Mouse (Mus musculus): ENCODE results near the gene Olfr368. TPM values are rescaled to one million over a fixed set of nuclear protein-coding genes. Genes with fewer than 3 reads are reported as not detected.
A peak's percentile ranks its signal among the peaks of the same experiment; 100 is the strongest.

Gene Olfr368
- not detected in 2 replicates for polyA plus RNA-seq (2012; rRNA removed)

- no peak for DNase-seq (ENCODE audit: low spot score)
These were observed at the start of gene Olfr368 for GRCm38 (mm10) chr2:37326215-37326614. Olfr368 (plus strand) TSS chr2:37326515.

DNA sequence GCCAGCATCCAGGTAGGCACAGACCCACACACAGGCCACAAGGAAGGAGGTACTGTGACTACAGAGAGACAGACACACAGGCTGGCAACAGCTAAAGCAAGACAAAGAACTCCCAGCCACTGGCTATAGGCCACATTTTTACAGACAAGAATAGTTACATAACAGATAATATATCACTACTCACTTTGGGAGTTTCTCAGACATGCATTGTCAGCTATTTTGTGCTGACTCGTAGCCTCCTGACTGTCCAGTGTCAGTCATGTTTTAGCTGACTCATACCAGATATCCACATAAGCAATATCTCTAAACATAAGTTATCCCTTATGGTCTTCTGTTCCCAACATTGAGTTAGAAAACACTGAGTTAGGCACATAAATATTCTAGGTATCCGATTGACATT lies 7.0 kb downstream of the Olfr368 start:
- DNase-seq (ENCODE audit: low spot score) = no peak

GRCm38 (mm10) chr2:37338497-37339187 lies 12.3 kb downstream of the Olfr368 start:
- no peak for DNase-seq (ENCODE audit: low spot score)

- no peak for DNase-seq (ENCODE audit: low spot score)
These were observed 25.4 kb downstream of the Olfr368 start for GRCm38 (mm10) chr2:37351671-37352070.

GRCm38 (mm10) chr2:37355571-37355970 lies 29.3 kb downstream of the Olfr368 start:
- DNase-seq (ENCODE audit: low spot score) = no peak

GRCm38 (mm10) chr2:37358633-37359540 lies 32.6 kb downstream of the Olfr368 start, which contains the start of gene Pdcl:
Pdcl (minus strand) TSS chr2:37359332.
- peak; percentile 75 for DNase-seq (ENCODE audit: low spot score)

GRCm38 (mm10) chr2:37359908-37360307 lies 33.6 kb downstream of the Olfr368 start:
- DNase-seq (ENCODE audit: low spot score) = no peak

DNA sequence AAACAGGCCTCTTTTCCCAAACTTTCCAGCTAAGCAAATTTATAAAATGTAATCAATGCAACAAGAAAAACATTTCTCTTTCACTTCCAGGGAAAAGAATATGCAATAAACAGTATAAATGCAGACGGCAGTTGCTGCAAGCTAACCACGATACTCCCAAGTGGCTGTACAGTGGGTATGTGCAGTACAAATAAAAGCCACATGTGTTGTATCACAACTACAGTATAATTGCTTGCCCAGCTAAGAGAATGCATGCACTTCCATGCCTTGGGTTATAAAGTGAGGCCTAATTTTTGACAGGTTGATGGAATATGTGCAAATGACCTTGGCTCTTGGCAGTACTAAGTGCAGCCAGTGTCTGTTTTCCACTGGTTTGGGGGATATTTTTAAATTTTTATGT lies 44.3 kb downstream of the Olfr368 start:
- no peak for DNase-seq (ENCODE audit: low spot score)

- DNase-seq (ENCODE audit: low spot score) = no peak
These were observed 49.7 kb downstream of the Olfr368 start for GRCm38 (mm10) chr2:37376018-37376417.

GRCm38 (mm10) chr2:37380189-37380588 lies 53.9 kb downstream of the Olfr368 start:
- no peak for DNase-seq (ENCODE audit: low spot score)

Other genes with a start within 250 kb of the Olfr368 start
- not detected in 2 replicates for gene Olfr361, start 237.2 kb upstream of the Olfr368 start, polyA plus RNA-seq (2012; rRNA removed)
- gene Olfr362, start 208.6 kb upstream of the Olfr368 start, polyA plus RNA-seq (2012; rRNA removed) = not detected in 2 replicates
- not detected in 2 replicates for gene Olfr364-ps1, start 187.2 kb upstream of the Olfr368 start, polyA plus RNA-seq (2012; rRNA removed)
- not detected in 2 replicates for gene Olfr365, start 138.3 kb upstream of the Olfr368 start, polyA plus RNA-seq (2012; rRNA removed)
- gene Olfr366, start 114.9 kb upstream of the Olfr368 start, polyA plus RNA-seq (2012; rRNA removed) = not detected in 2 replicates
- gene Pdcl, start 32.8 kb downstream of the Olfr368 start, polyA plus RNA-seq (2012; rRNA removed) = 21.0 and 22.8 TPM in 2 replicates
- gene Rc3h2, start 96.4 kb downstream of the Olfr368 start, polyA plus RNA-seq (2012; rRNA removed) = 13.1 and 15.9 TPM in 2 replicates
- gene Zbtb26, start 116.6 kb downstream of the Olfr368 start, polyA plus RNA-seq (2012; rRNA removed) = 4.9 and 5.2 TPM in 2 replicates
- 8.7 and 9.6 TPM in 2 replicates for gene Zbtb6, start 116.7 kb downstream of the Olfr368 start, polyA plus RNA-seq (2012; rRNA removed)
- 30.5 and 34.1 TPM in 2 replicates for gene Rabgap1, start 116.8 kb downstream of the Olfr368 start, polyA plus RNA-seq (2012; rRNA removed)
- gene Gpr21, start 189.8 kb downstream of the Olfr368 start, polyA plus RNA-seq (2012; rRNA removed) = 0.17 and 0.62 TPM in 2 replicates

All from urinary bladder, adult 2 months (tissue).